Mouse (Mus musculus) midbrain, embryonic 15.5 days (tissue): ENCODE measurements around the gene Gpx4. TPM values are rescaled to one million over a fixed set of nuclear protein-coding genes. Genes with fewer than 3 reads are reported as not detected.

Experiments
- ATAC-seq: fragments of 200-750 bp; cut with Nextera tagmentation; replicated peaks from 2 replicates; pipeline ENCODE4 v1.8.0; 2017; ENCODE audit warnings: moderate TSS enrichment
- H3K27ac ChIP-seq: fragments of 300-500 bp; sonication (generic); 2 replicates; pipeline ENCODE4 v1.5.1; 2015; ENCODE audit warnings: mild to moderate bottlenecking, inconsistent platforms
- H3K27me3 ChIP-seq: fragments of 300-500 bp; sonication (generic); replicated peaks from 2 replicates; pipeline ENCODE4 v1.6.1; 2015; ENCODE audit warnings: inconsistent platforms
- H3K36me3 ChIP-seq: fragments of 300-500 bp; sonication (generic); replicated peaks from 2 replicates; pipeline ENCODE4 v1.6.1; 2015; ENCODE audit warnings: inconsistent platforms
- H3K4me1 ChIP-seq: fragments of 300-500 bp; sonication (generic); 2 replicates; pipeline ENCODE4 v1.6.1; 2015; ENCODE audit warnings: inconsistent platforms
- H3K4me2 ChIP-seq: fragments of 300-500 bp; sonication (generic); 2 replicates; pipeline ENCODE4 v1.6.1; 2015; ENCODE audit warnings: inconsistent platforms, mild to moderate bottlenecking, moderate library complexity
- H3K4me3 ChIP-seq: fragments of 300-500 bp; sonication (generic); 2 replicates; pipeline ENCODE4 v1.5.1; 2015; ENCODE audit warnings: mild to moderate bottlenecking, inconsistent platforms
- H3K9ac ChIP-seq: fragments of 300-500 bp; sonication (generic); 2 replicates; pipeline ENCODE4 v1.6.1; 2015; ENCODE audit warnings: mild to moderate bottlenecking, inconsistent platforms
- H3K9me3 ChIP-seq: fragments of 300-500 bp; sonication (generic); 2 replicates; pipeline ENCODE4 v1.6.1; 2016; ENCODE audit warnings: inconsistent platforms
- WGBS: fragments of 180-500 bp; shearing (Covaris S2); methylation state at CpG from one replicate; pipeline ENCODE4 v1.1.7; 2015; ENCODE audit warnings: mixed read lengths; 5-methylcytosine and 5-hydroxymethylcytosine counted together
- polyA plus RNA-seq: library from polyadenylated mRNA; unstranded; fragments of >200 nt; fragmentation: Nextera tagmentation; extraction: Ambion mirVana; gene quantifications from 2 replicates; pipeline ENCODE4 v1.2.1, GENCODE M21; 2015

Gpx4 gene
- polyA plus RNA-seq, 1 experiment from 2014 or later = 522 TPM

- Histone ChIP-seq H3K9ac (no peak overlapping the region), H3K4me1 (no peaks in the 10 kb centered on the region), H3K27ac (no peak overlapping the region), H3K9me3 (no peaks in the 10 kb centered on the region), H3K27me3 (no peaks in the 10 kb centered on the region), H3K4me3 (no peak overlapping the region), H3K36me3 (peaks cover 3% of the 10 kb centered on the region; the same call in 1 of the 2 replicates), H3K4me2 (no peak overlapping the region)
- 86% methylated on average over 3 of the region's 3 CpGs for WGBS
- no peak for ATAC-seq
These were observed 39.9 kb downstream of the Gpx4 start for GRCm38 (mm10) chr10:80086847-80087246.

- H3K27me3 ChIP-seq = no peaks in the 10 kb centered on the region
- 93% methylated on average over 8 of the region's 8 CpGs for WGBS
- ATAC-seq = no peak
- H3K9ac ChIP-seq = no peak overlapping the region
- H3K4me1 ChIP-seq = no peaks in the 10 kb centered on the region
- no peak overlapping the region for H3K4me2 ChIP-seq
- H3K4me3 ChIP-seq = no peak overlapping the region
- H3K27ac ChIP-seq = no peak overlapping the region
- H3K9me3 ChIP-seq = no peaks in the 10 kb centered on the region
- H3K36me3 ChIP-seq = peaks cover 3% of the 10 kb centered on the region; the same call in 1 of the 2 replicates
These were observed 40.5 kb downstream of the Gpx4 start for GRCm38 (mm10) chr10:80087483-80087882.

- Histone ChIP-seq H3K27me3 (no peaks in the 10 kb centered on the region), H3K4me1 (no peaks in the 10 kb centered on the region), H3K4me2 (no peak overlapping the region), H3K9me3 (no peaks in the 10 kb centered on the region), H3K27ac (no peak overlapping the region), H3K36me3 (no peaks in the 10 kb centered on the region; the same call in 1 of the 2 replicates), H3K9ac (no peak overlapping the region), H3K4me3 (no peak overlapping the region)
- 0 out of 2 replicates have a peak, but pooled peaks have one; percentile 24 for ATAC-seq
- 51% methylated on average over 4 of the region's 4 CpGs for WGBS
These were observed 42.2 kb downstream of the Gpx4 start for GRCm38 (mm10) chr10:80089146-80089545.

DNA sequence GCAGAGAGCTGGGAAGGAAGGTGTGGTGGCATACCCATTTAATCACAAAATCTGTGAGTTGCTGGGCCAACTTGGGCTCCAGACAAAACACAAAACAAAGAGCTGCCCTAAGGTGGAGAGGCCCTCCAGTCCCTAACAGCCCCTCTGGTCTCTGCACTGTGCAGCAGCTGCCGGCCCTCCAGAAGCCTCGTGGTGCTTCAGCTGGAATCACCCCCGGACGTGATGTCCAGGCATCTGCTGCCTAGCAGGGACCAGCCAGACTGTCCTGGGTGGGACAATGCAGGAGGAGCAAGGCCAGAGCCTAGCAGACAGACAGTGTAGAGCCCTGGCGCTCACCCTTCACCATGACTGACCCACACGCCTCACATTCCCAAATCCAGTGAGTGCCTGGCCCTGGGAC is 44.6 kb downstream of the Gpx4 start:
- no peak overlapping the region for H3K4me2 ChIP-seq
- H3K4me1 ChIP-seq = no peaks in the 10 kb centered on the region
- no peak for ATAC-seq
- H3K4me3 ChIP-seq = no peak overlapping the region
- no peaks in the 10 kb centered on the region for H3K27me3 ChIP-seq
- no peak overlapping the region for H3K9ac ChIP-seq
- no peaks in the 10 kb centered on the region for H3K9me3 ChIP-seq
- WGBS = 93% methylated on average over 6 of the region's 6 CpGs
- H3K27ac ChIP-seq = no peak overlapping the region
- no peaks in the 10 kb centered on the region for H3K36me3 ChIP-seq

GRCm38 (mm10) chr10:80092690-80093089 is 45.7 kb downstream of the Gpx4 start:
- Histone ChIP-seq H3K4me1 (no peaks in the 10 kb centered on the region), H3K9me3 (no peaks in the 10 kb centered on the region), H3K27me3 (no peaks in the 10 kb centered on the region), H3K27ac (no peak overlapping the region), H3K9ac (no peak overlapping the region), H3K4me3 (no peak overlapping the region), H3K36me3 (no peaks in the 10 kb centered on the region), H3K4me2 (no peak overlapping the region)
- 86% methylated on average over 5 of the region's 5 CpGs for WGBS
- ATAC-seq = no peak

DNA sequence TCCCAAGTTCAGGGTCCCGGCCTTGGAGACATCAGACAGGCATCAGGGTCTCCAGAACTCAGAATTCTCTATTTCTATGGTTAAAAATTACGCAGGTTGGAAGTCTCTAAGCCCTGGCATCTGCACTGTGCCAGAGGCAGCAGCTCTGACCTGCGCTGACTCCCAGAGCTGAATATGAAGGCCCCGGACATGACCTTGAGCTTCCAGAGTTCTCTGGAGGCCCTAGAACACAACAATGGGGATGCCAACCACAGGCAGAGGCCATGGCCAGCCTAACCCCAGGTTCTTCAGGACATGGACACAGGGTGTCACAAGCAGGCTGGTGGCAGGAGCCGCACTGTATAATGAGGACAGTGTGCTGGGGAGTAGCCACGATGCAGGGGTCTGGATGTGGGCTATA is 47.1 kb downstream of the Gpx4 start:
- H3K9me3 ChIP-seq = no peaks in the 10 kb centered on the region
- H3K27me3 ChIP-seq = no peaks in the 10 kb centered on the region
- H3K4me3 ChIP-seq = no peak overlapping the region
- 90% methylated on average over 6 of the region's 6 CpGs for WGBS
- no peak overlapping the region for H3K4me2 ChIP-seq
- no peak for ATAC-seq
- no peaks in the 10 kb centered on the region for H3K4me1 ChIP-seq
- H3K9ac ChIP-seq = no peak overlapping the region
- H3K36me3 ChIP-seq = no peaks in the 10 kb centered on the region
- H3K27ac ChIP-seq = no peak overlapping the region

GRCm38 (mm10) chr10:80094684-80095083 is 47.7 kb downstream of the Gpx4 start:
- Histone ChIP-seq H3K27ac (no peak overlapping the region), H3K4me1 (no peaks in the 10 kb centered on the region), H3K27me3 (no peaks in the 10 kb centered on the region), H3K36me3 (no peaks in the 10 kb centered on the region), H3K9ac (no peak overlapping the region), H3K9me3 (no peaks in the 10 kb centered on the region), H3K4me3 (no peak overlapping the region), H3K4me2 (no peak overlapping the region)
- no peak for ATAC-seq
- 83% methylated on average over 3 of the region's 3 CpGs for WGBS

GRCm38 (mm10) chr10:80095547-80095946 is 48.6 kb downstream of the Gpx4 start:
- Histone ChIP-seq H3K4me3 (no peak overlapping the region), H3K4me2 (no peak overlapping the region), H3K27me3 (no peaks in the 10 kb centered on the region), H3K9ac (no peak overlapping the region), H3K9me3 (no peaks in the 10 kb centered on the region), H3K27ac (no peak overlapping the region), H3K4me1 (peaks cover 4% of the 10 kb centered on the region; the same call in 1 of the 2 replicates), H3K36me3 (no peaks in the 10 kb centered on the region)
- ATAC-seq = no peak
- WGBS = 90% methylated on average over 5 of the region's 5 CpGs

DNA sequence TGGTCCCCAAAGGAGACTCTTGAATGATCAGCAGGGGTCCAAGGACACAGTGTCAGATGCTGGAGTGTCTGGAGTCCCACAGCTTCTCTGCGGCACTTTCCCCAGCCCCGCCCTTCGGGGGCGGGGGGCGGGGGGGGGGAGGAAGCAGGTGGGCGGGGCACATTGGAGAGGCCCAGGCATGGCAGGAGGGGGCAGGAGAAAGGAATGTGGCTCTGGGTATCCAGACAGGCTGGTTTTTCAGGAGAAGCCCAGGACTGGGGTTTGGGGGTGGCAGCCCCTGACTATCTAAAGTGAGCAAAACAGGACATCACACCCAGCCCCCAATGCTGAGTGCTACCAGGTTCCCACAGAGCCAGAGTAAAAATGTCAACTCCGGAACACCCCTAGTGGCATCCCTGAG is 50.3 kb downstream of the Gpx4 start:
- WGBS = 25% methylated on average over 7 of the region's 7 CpGs
- H3K9ac ChIP-seq = no peak overlapping the region
- no peak overlapping the region for H3K4me3 ChIP-seq
- peaks cover 18% of the 10 kb centered on the region for H3K4me1 ChIP-seq
- no peaks in the 10 kb centered on the region for H3K27me3 ChIP-seq
- H3K27ac ChIP-seq = no peak overlapping the region
- no peak overlapping the region for H3K4me2 ChIP-seq
- no peaks in the 10 kb centered on the region for H3K9me3 ChIP-seq
- no peaks in the 10 kb centered on the region for H3K36me3 ChIP-seq
- no peak for ATAC-seq

DNA sequence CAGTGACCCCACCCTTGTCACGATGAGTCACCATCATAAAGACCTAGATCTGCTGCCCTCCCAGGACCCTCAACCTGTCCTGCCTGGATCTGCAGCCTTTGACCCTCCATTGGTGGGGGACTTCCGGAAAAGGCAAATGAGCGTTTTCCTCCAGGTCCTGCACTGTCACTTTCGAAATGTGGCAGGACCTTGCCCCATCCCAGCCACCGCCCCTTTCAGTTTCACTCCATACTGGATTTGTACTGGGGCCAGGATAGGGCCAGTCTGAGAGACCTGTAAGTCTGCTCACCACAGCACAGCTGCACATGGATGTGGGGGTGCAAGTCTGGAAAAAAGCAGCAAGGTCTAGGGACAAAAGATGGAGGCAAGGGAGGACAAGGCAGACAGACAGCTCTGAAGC is 51.7 kb downstream of the Gpx4 start:
- H3K9ac ChIP-seq = no peak overlapping the region
- H3K4me1 ChIP-seq = peaks cover 23% of the 10 kb centered on the region
- H3K4me2 ChIP-seq = no peak overlapping the region
- no peaks in the 10 kb centered on the region for H3K27me3 ChIP-seq
- no peak for ATAC-seq
- H3K9me3 ChIP-seq = no peaks in the 10 kb centered on the region
- no peak overlapping the region for H3K4me3 ChIP-seq
- no peak overlapping the region for H3K27ac ChIP-seq
- H3K36me3 ChIP-seq = no peaks in the 10 kb centered on the region
- 85% methylated on average over 5 of the region's 5 CpGs for WGBS

- H3K27ac ChIP-seq = no peak overlapping the region
- H3K4me1 ChIP-seq = peaks cover 23% of the 10 kb centered on the region
- H3K27me3 ChIP-seq = no peaks in the 10 kb centered on the region
- no peaks in the 10 kb centered on the region for H3K36me3 ChIP-seq
- H3K4me3 ChIP-seq = no peak overlapping the region
- H3K4me2 ChIP-seq = peak overlapping the region; percentile 93; the same call in 1 of the 2 replicates
- 70% methylated on average over 11 of the region's 11 CpGs for WGBS
- no peak for ATAC-seq
- no peak overlapping the region for H3K9ac ChIP-seq
- H3K9me3 ChIP-seq = no peaks in the 10 kb centered on the region
These were observed 54.0 kb downstream of the Gpx4 start for GRCm38 (mm10) chr10:80100982-80101381.

DNA sequence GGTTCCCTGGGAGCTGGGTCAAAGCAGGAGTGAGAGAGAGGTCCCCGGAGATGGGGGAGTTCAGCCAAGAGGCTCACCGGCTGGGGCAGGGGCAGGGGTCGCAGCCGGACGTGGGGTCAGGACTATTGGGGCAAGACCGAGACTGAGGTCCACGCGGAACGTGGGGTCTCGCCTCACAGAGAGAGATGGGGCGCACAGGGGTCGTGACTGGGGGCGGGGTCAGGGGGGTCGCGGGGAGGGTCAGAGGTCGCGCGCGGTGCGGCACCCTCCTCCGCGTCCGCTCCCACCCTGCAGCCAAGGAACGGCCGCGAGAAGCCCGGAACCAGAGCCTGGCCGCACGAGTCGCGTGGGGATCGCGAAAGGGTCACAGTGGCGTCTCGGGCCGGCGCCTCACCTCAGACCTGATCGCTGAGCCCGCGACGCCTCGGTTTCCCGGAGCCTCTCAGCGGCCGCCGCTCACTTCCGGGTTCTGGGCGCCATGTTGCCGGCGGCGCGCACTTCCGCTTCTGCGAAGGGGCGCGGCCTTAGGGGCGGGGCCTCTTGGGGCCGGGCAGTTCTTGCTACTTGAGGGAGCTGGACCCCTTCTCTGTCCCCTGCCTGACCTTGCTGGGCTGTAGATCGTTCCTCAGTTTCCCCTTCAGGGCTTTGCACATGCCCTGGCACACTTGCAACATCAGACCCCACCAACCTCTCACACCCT is 55.4 kb downstream of the Gpx4 start:
- WGBS = under 1% methylated on average over 57 of the region's 59 CpGs
- peak overlapping the region; percentile 82 for H3K9ac ChIP-seq
- H3K4me3 ChIP-seq = peak overlapping the region; percentile 88
- H3K4me1 ChIP-seq = peaks cover 23% of the 10 kb centered on the region
- H3K9me3 ChIP-seq = no peaks in the 10 kb centered on the region
- peak; percentile 87 for ATAC-seq
- H3K27ac ChIP-seq = peak overlapping the region; percentile 70
- H3K27me3 ChIP-seq = no peaks in the 10 kb centered on the region
- H3K4me2 ChIP-seq = peak overlapping the region; percentile 93
- H3K36me3 ChIP-seq = no peaks in the 10 kb centered on the region

GRCm38 (mm10) chr10:80103032-80103431 is 56.1 kb downstream of the Gpx4 start:
- H3K27me3 ChIP-seq = no peaks in the 10 kb centered on the region
- no peaks in the 10 kb centered on the region for H3K36me3 ChIP-seq
- peaks cover 23% of the 10 kb centered on the region for H3K4me1 ChIP-seq
- H3K9me3 ChIP-seq = no peaks in the 10 kb centered on the region
- peak overlapping the region; percentile 70 for H3K27ac ChIP-seq
- H3K4me2 ChIP-seq = peak overlapping the region; percentile 93
- H3K9ac ChIP-seq = peak overlapping the region; percentile 82; the same call in 1 of the 2 replicates
- ATAC-seq = no peak
- H3K4me3 ChIP-seq = peak overlapping the region; percentile 88; the same call in 1 of the 2 replicates
- 87% methylated on average over 2 of the region's 2 CpGs for WGBS
